Mouse (Mus musculus) bone marrow macrophage, adult 2 months (primary cell): ENCODE measurements around the gene Cfap70. TPM values are rescaled to one million over a fixed set of nuclear protein-coding genes. Genes with fewer than 3 reads are reported as not detected.

Experiments used
- H3K27ac ChIP-seq: 2 replicates; pipeline ENCODE4 v1.5.1; 2012; ENCODE audit warnings: low read depth, low read length; ENCODE audit not compliant: insufficient read depth
- H3K4me1 ChIP-seq: 2 replicates; pipeline ENCODE4 v1.6.1; 2012; ENCODE audit warnings: low read length; ENCODE audit not compliant: control insufficient read depth, insufficient read depth
- H3K4me3 ChIP-seq: 2 replicates; pipeline ENCODE4 v1.5.1; 2012; ENCODE audit warnings: mild to moderate bottlenecking, low read length, moderate library complexity; ENCODE audit not compliant: insufficient read depth
- CTCF ChIP-seq: IDR thresholded peaks from 2 replicates; pipeline ENCODE4 v1.5.1; 2012; ENCODE audit warnings: low read depth, mild to moderate bottlenecking, low read length, moderate library complexity
- POLR2A ChIP-seq: IDR thresholded peaks from 2 replicates; pipeline ENCODE4 v1.6.1; 2012; ENCODE audit warnings: mild to moderate bottlenecking, low read depth, low read length, borderline replicate concordance
- polyA plus RNA-seq: library from polyadenylated mRNA; stranded (reverse); fragments of >200 nt; gene quantifications from 2 replicates; pipeline ENCODE4 v1.2.4, GENCODE M21; 2012; ENCODE audit not compliant: missing spikeins, insufficient read depth, insufficient read length

Cfap70 gene
- polyA plus RNA-seq, 1 experiment, result not detected

GRCm38 (mm10) chr14:20478385-20478784 is 26.4 kb upstream of the Cfap70 start:
- Histone ChIP-seq H3K27ac (peak overlapping the region; percentile 63), H3K4me3 (peak overlapping the region; percentile 53), H3K4me1 (peaks cover 20% of the 10 kb centered on the region)
- TF ChIP-seq CTCF, result no peak
- TF ChIP-seq POLR2A, result no peak

- Histone ChIP-seq H3K4me1 (peaks cover 20% of the 10 kb centered on the region), H3K4me3 (peak overlapping the region; percentile 42), H3K27ac (peak overlapping the region; percentile 59)
- TF ChIP-seq CTCF (no peak), POLR2A (no peak)
These were observed 25.4 kb upstream of the Cfap70 start for GRCm38 (mm10) chr14:20477261-20478025.

DNA sequence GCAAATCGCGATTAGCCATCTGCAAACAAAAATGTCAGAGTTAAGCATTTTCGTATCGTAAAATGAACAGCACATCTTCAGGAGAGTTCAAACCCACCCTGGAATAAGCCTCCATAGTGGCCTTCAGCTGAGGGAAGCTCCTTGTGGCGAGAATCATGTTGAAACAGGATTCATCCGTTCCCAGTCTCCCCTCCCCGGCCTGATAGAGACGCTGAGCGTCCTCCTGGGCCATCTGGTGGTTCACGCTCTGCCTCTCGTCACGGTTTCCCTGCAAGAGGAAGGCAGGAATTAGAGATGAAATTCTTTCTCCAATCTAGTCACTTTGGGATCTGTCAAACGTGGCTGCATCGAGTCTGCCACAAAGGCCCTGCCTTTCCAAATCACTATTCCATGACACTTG is 8.2 kb upstream of the Cfap70 start:
- Histone ChIP-seq H3K27ac (no peak overlapping the region), H3K4me3 (no peak overlapping the region), H3K4me1 (no peaks in the 10 kb centered on the region)
- TF ChIP-seq CTCF (no peak), POLR2A (no peak)

DNA sequence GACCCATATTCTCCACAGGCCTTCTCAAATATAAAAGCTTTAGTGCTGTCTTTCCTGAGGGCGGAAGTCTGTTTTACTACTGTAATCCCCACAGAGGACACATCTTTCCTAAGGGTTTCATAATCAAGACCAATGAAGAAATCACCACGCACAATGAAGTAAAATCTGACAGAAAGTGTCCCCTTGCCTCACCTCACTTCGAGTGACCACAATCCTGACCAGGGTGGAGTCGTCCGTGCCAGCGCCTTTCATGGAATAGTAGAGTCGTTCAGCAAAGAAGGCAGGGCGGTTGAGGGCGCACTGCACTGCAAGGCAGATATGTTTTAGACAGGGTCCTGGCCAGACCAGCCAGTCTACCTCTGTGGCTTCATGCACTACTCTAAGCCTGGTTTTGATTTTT is 6.4 kb upstream of the Cfap70 start:
- TF ChIP-seq CTCF, result no peak
- TF ChIP-seq POLR2A, result no peak
- no peak overlapping the region for H3K4me3 ChIP-seq

GRCm38 (mm10) chr14:20452929-20453328 is 903 bp upstream of the Cfap70 start:
- Histone ChIP-seq H3K4me3 (no peak overlapping the region), H3K27ac (no peak overlapping the region), H3K4me1 (no peaks in the 10 kb centered on the region)
- no peak for TF ChIP-seq CTCF
- no peak for TF ChIP-seq POLR2A

More for the DNA sequence above, 6.4 kb upstream of the Cfap70 start:
- Histone ChIP-seq H3K4me1 (no peaks in the 10 kb centered on the region), H3K27ac (no peak overlapping the region)

DNA sequence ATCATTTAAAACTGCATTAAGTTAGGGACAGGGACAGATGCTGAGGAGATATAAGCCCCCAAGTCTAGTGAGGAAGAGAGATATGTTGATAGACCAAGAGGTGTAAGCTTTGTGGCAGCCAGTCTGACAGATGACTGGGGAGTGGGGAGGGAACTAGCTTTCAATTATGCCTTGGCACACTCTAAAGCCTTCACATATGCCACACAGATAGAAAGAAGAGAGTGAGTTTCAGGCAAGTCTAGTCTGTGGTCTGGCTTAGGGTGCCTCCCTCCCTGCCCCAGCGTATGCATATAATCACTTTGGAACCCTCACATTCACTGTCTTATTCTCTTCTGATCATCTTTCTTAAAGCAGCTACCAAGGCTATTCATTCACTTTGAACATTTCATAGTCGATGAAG is 724 bp downstream of the Cfap70 start:
- H3K4me3 ChIP-seq, result no peak overlapping the region
- no peak overlapping the region for H3K27ac ChIP-seq
- TF ChIP-seq CTCF, result no peak
- no peak for TF ChIP-seq POLR2A
- no peaks in the 10 kb centered on the region for H3K4me1 ChIP-seq

GRCm38 (mm10) chr14:20447209-20447608 is 4.8 kb downstream of the Cfap70 start:
- Histone ChIP-seq H3K27ac (no peak overlapping the region), H3K4me3 (no peak overlapping the region), H3K4me1 (no peaks in the 10 kb centered on the region)
- TF ChIP-seq CTCF, result no peak
- TF ChIP-seq POLR2A, result no peak

DNA sequence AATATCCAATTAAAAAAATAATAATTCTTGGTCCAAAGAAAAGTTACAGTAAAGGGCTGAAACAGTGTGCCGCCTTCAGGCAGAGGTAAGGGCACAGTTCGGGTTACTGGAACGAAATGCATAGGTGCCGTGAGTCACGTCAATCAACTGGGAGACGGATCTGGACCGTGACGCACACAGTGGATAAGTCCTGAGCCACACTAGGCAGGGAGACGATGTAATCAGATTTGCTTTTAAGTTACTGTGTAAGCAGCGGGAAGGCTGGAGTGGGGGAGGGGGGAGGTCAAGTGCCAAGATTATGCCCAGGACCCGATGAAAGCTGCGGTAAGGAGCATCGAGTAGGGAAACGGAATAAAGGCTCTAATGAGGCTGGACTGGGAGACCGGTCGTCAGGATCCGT is 9.8 kb downstream of the Cfap70 start:
- TF ChIP-seq POLR2A (no peak), CTCF (no peak)
- H3K4me1 ChIP-seq, result no peaks in the 10 kb centered on the region
- no peak overlapping the region for H3K4me3 ChIP-seq
- no peak overlapping the region for H3K27ac ChIP-seq

DNA sequence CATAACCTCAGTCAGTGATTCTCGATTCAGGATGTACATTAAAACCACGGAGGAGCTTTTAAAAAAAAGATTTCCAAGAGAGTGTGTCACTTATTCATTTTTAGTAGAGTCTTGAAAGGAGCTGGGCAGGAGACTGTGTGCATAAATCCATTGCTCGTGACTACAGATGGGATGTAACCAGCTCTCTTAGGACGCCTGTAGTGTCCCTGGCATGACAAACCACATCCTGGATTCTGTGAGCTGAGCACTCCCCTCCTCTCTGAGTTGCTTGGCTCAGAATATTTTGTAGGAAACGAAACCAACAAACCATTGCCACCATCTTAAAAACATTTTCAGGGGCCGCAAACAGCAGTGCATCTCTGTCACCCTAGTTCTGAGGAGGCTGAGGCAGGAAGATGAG is 15.1 kb downstream of the Cfap70 start:
- Histone ChIP-seq H3K4me1 (no peaks in the 10 kb centered on the region), H3K4me3 (no peak overlapping the region), H3K27ac (no peak overlapping the region)
- no peak for TF ChIP-seq POLR2A
- no peak for TF ChIP-seq CTCF

DNA sequence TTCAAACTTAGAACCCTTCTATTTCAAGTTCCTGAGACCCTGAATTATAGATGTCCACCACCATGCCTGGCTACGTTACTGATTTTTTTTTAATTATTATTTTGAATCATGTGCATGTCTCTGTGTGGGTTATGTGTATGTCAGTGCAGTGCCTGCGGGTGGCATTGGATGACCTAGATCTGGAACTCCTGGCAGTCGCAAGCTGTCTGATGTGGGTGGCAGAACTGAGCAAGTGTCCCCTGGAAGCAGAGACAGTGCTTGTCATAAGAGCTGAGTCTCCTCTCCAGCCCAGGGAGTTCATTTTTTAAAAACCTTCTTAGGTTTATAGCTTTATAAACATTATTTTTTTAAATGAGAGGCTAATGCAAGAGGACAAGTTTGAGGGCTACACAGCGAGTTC is 19.6 kb downstream of the Cfap70 start:
- Histone ChIP-seq H3K4me1 (no peaks in the 10 kb centered on the region), H3K27ac (no peak overlapping the region), H3K4me3 (no peak overlapping the region)
- TF ChIP-seq CTCF (no peak), POLR2A (no peak)
